Mouse (Mus musculus) liver, embryonic 14.5 days (tissue): Measurements from ENCODE around the gene Gpr35. TPM values are rescaled to one million over a fixed set of nuclear protein-coding genes. Genes with fewer than 3 reads are reported as not detected.
A peak's percentile ranks its signal among the peaks of the same experiment; 100 is the strongest.

Experiments
- ATAC-seq: fragments of 200-750 bp; cut with Nextera tagmentation; 2 replicates; pipeline ENCODE4 v1.8.0; 2017; ENCODE audit warnings: moderate number of reproducible peaks, mild to moderate bottlenecking, moderate library complexity; ENCODE audit not compliant: insufficient read depth
- DNase-seq, 3 experiments: peaks; one replicate each; pipeline ENCODE4 v3.0.0-alpha.2; 2012 to 2013; ENCODE audit warnings: low read depth in 3 of 3, low spot score in 3 of 3
- H3K27ac ChIP-seq: fragments of 300-500 bp; sonication (generic); 2 replicates; pipeline ENCODE4 v1.5.1; 2014; ENCODE audit warnings: moderate library complexity, mild to moderate bottlenecking, control low read depth, inconsistent platforms
- H3K27me3 ChIP-seq: fragments of 300-500 bp; sonication (generic); 2 replicates; pipeline ENCODE4 v1.6.1; 2014; ENCODE audit warnings: mild to moderate bottlenecking, low read length, moderate library complexity; ENCODE audit not compliant: control insufficient read depth, insufficient read depth
- H3K36me3 ChIP-seq: fragments of 300-500 bp; sonication (generic); replicated peaks from 2 replicates; pipeline ENCODE4 v1.6.1; 2014; ENCODE audit warnings: low read depth; ENCODE audit not compliant: control insufficient read depth, insufficient read depth
- H3K4me1 ChIP-seq, 2 experiments: fragments of 200-500 bp in 1 of 2; fragments of 300-500 bp in 1 of 2; sonication (generic) in 1 of 2; replicated peaks; 2 replicates each; pipeline ENCODE4 v1.6.1; 2012 to 2014; ENCODE audit warnings: antibody characterized with exemption in 1 of 2, inconsistent platforms in 1 of 2, low read length in 1 of 2; ENCODE audit not compliant: control insufficient read depth in 2 of 2, insufficient read depth in 2 of 2
- H3K4me2 ChIP-seq: fragments of 300-500 bp; sonication (generic); 2 replicates; pipeline ENCODE4 v1.6.1; 2014; ENCODE audit warnings: low read depth, mild to moderate bottlenecking, control low read depth, moderate library complexity
- H3K4me3 ChIP-seq, 2 experiments: fragments of 200-500 bp in 1 of 2; fragments of 300-500 bp in 1 of 2; sonication (generic) in 1 of 2; 2 replicates each; pipeline ENCODE4 v1.5.1; 2012 to 2014; ENCODE audit warnings: low read depth in 2 of 2, low read length in 2 of 2, mild to moderate bottlenecking in 2 of 2, control low read depth in 1 of 2, inconsistent platforms in 1 of 2, moderate library complexity in 1 of 2; ENCODE audit not compliant: insufficient read depth in 1 of 2
- H3K9ac ChIP-seq: fragments of 300-500 bp; sonication (generic); replicated peaks from 2 replicates; pipeline ENCODE4 v1.6.1; 2014; ENCODE audit warnings: mild to moderate bottlenecking, control low read depth, moderate library complexity
- H3K9me3 ChIP-seq: fragments of 300-500 bp; sonication (generic); 2 replicates; pipeline ENCODE4 v1.6.1; 2016; ENCODE audit warnings: low read length, mixed read lengths; ENCODE audit not compliant: control insufficient read depth
- CTCF ChIP-seq: IDR thresholded peaks from 2 replicates; pipeline ENCODE4 v1.5.1; 2016; ENCODE audit warnings: antibody characterized with exemption, low read depth, control low read depth
- EP300 ChIP-seq: IDR thresholded peaks from 2 replicates; pipeline ENCODE4 v1.6.1; 2016; ENCODE audit warnings: antibody characterized with exemption, low read depth
- WGBS: fragments of 180-500 bp; shearing (Covaris S2); extraction: QIAGEN DNeasy Blood & Tissue Kit; methylation state at CpG from one replicate; pipeline ENCODE4 v1.1.7; 2014; ENCODE audit not compliant: insufficient replicate concordance; 5-methylcytosine and 5-hydroxymethylcytosine counted together
- polyA plus RNA-seq, 2 experiments: library from polyadenylated mRNA; depleted of rRNA in 1 of 2; stranded (reverse) in 1 of 2; unstranded in 1 of 2; fragments of >200 nt; fragmentation: Nextera tagmentation in 1 of 2; extraction: Ambion mirVana in 1 of 2; gene quantifications; 2 replicates each; pipeline versions ENCODE4 v1.2.1 to v1.2.3; 2012 to 2014

Gpr35 gene
- polyA plus RNA-seq, 2 experiments: 0.40 to 0.76 TPM

DNA sequence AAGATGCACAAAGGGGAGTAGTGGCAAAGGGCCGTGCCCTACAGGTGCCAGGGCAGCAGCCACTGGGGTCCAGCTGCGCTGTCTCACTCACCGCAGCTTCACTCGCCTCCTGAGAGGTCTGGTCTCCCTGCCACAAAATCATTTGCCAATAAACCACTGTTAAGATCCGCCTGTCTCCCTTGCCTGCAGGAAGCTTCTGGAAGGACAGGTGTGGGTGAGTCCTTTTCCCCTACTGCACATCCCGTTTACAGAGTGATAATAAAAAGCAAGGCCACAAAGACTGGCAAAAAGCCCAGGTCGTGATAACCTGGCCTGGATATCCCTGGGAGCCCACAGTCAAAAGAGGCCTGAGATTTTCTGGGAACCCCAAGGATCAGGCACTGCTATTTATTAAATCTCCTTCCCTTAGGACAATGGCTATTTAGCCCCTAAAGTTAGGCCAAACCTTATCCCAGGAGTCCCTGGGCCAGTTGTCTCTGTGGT, 61.5 kb downstream of the Gpr35 start:
- 57% methylated on average over 7 of the region's 7 CpGs for WGBS
- H3K27me3 ChIP-seq: no peaks in the 10 kb centered on the region
- H3K9ac ChIP-seq: no peak overlapping the region
- no peak for ATAC-seq
- no peaks in the 10 kb centered on the region for H3K9me3 ChIP-seq
- no peak for DNase-seq
- no peaks in the 10 kb centered on the region for H3K36me3 ChIP-seq
- H3K4me1 ChIP-seq: no peaks in the 10 kb centered on the region
- no peak for TF ChIP-seq CTCF
- TF ChIP-seq EP300: no peak
- no peak overlapping the region for H3K4me3 ChIP-seq
- H3K27ac ChIP-seq: no peak overlapping the region
- H3K4me2 ChIP-seq: no peak overlapping the region

DNA sequence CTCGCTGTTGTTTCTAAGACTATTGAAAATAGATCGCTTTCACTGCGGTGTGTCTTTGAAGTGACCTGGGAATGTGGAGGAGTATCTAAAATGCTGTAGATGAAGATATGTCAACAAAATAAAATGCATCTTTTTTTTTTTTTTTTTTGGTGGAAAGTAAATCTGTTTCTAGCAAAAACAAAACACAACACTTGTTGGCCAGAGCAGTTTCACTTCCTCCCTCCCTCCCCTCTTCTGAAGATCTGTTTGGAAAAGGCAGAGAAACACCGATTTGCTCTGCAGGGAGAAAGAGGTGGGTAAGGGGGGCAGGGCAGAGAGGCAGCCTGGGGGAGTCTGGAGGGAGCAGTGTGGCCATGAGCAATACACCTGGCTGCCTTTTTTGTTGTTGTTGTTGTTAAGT, 62.7 kb downstream of the Gpr35 start:
- Histone ChIP-seq H3K27me3 (no peaks in the 10 kb centered on the region), H3K27ac (no peak overlapping the region), H3K9ac (no peak overlapping the region), H3K4me3 (no peak overlapping the region), H3K9me3 (no peaks in the 10 kb centered on the region), H3K4me2 (no peak overlapping the region), H3K4me1 (no peaks in the 10 kb centered on the region), H3K36me3 (no peaks in the 10 kb centered on the region)
- ATAC-seq (no peak), DNase-seq (no peak)
- WGBS: 69% methylated on average over 4 of the region's 4 CpGs
- TF ChIP-seq EP300 (no peak), CTCF (no peak)

GRCm38 (mm10) chr1:93014460-93014859, 63.8 kb downstream of the Gpr35 start:
- H3K4me3 ChIP-seq: no peak overlapping the region
- H3K27ac ChIP-seq: no peak overlapping the region
- DNase-seq (peak; percentile 24 to 37 (median 28)), ATAC-seq (0 out of 2 replicates have a peak, but pooled peaks have one; percentile 47)
- peak; percentile 94 for TF ChIP-seq CTCF
- TF ChIP-seq EP300: no peak
- no peaks in the 10 kb centered on the region for H3K4me1 ChIP-seq
- no peaks in the 10 kb centered on the region for H3K36me3 ChIP-seq
- no peaks in the 10 kb centered on the region for H3K27me3 ChIP-seq
- H3K9ac ChIP-seq: no peak overlapping the region
- H3K9me3 ChIP-seq: no peaks in the 10 kb centered on the region
- no peak overlapping the region for H3K4me2 ChIP-seq

GRCm38 (mm10) chr1:93015136-93015535, 64.5 kb downstream of the Gpr35 start:
- Histone ChIP-seq H3K9ac (no peak overlapping the region), H3K4me3 (no peak overlapping the region), H3K27ac (no peak overlapping the region), H3K36me3 (no peaks in the 10 kb centered on the region), H3K27me3 (no peaks in the 10 kb centered on the region), H3K9me3 (no peaks in the 10 kb centered on the region), H3K4me2 (no peak overlapping the region), H3K4me1 (no peaks in the 10 kb centered on the region)
- 32% methylated on average over 2 of the region's 2 CpGs for WGBS
- no peak for ATAC-seq
- TF ChIP-seq EP300: no peak
- no peak for TF ChIP-seq CTCF
- no peak for DNase-seq

GRCm38 (mm10) chr1:93018716-93019115, 68.1 kb downstream of the Gpr35 start:
- H3K4me2 ChIP-seq: no peak overlapping the region
- no peaks in the 10 kb centered on the region for H3K27me3 ChIP-seq
- no peak for ATAC-seq
- WGBS: 63% methylated on average over 10 of the region's 10 CpGs
- TF ChIP-seq EP300 (no peak), CTCF (no peak)
- no peak for DNase-seq
- no peak overlapping the region for H3K4me3 ChIP-seq
- H3K9ac ChIP-seq: no peak overlapping the region
- H3K27ac ChIP-seq: no peak overlapping the region
- H3K36me3 ChIP-seq: no peaks in the 10 kb centered on the region
- H3K9me3 ChIP-seq: no peaks in the 10 kb centered on the region
- no peaks in the 10 kb centered on the region for H3K4me1 ChIP-seq

DNA sequence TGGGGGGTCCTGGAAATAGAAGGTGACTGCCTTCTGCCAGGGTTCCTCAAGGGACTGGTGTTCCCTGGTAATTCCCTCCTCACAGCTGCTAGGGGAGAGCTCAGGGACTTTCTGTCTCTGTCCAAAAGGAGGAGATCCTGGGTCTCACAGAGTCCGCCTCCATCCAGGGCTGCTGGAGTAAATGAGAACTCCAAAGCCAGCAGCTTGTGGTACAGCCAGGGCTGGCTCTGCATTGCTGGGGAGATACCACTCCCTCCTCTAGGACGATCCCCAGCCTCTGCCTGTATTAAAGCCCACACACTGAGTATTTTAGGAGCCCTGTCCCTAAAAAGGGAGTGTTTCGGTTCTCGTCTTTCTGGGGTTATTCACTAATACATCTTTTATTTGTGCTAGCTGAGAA, 69.9 kb downstream of the Gpr35 start:
- ATAC-seq: no peak
- WGBS: 56% methylated on average over 4 of the region's 4 CpGs
- no peak overlapping the region for H3K27ac ChIP-seq

More for the DNA sequence above, 69.9 kb downstream of the Gpr35 start:
- no peak overlapping the region for H3K4me2 ChIP-seq
- no peak for DNase-seq
- H3K4me1 ChIP-seq: no peaks in the 10 kb centered on the region
- H3K4me3 ChIP-seq: no peak overlapping the region
- no peaks in the 10 kb centered on the region for H3K36me3 ChIP-seq
- TF ChIP-seq EP300 (no peak), CTCF (no peak)
- no peaks in the 10 kb centered on the region for H3K9me3 ChIP-seq
- no peaks in the 10 kb centered on the region for H3K27me3 ChIP-seq
- H3K9ac ChIP-seq: no peak overlapping the region
